Mouse (Mus musculus): ENCODE data around the gene Dbf4. TPM values are rescaled to one million over a fixed set of nuclear protein-coding genes. Genes with fewer than 3 reads are reported as not detected.

Gene Dbf4
- polyA plus RNA-seq, 3 experiments from 2014 or later = 7.2 to 31.0 (median 8.9) TPM

- no peak for ATAC-seq
These were observed 55.5 kb downstream of the Dbf4 start for GRCm38 (mm10) chr5:8366771-8367613.

DNA sequence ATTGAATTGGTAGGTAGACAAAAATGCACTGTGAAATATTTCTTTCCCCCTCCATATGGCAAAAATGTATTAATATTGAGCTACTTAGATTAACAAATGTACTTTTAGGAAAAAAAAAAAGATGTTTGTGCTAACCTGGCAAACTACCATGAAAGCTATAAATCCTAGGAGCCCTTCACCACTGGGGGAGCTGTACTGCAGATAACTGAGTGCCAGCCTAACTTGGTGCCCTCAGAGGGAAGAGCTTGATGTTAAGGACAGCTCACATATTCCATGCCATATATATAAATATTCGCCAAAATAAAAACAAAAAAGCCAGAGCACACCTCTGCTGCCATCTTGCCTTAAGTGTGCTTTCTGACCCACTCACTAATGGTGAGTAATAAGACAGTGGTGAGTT is 60.2 kb downstream of the Dbf4 start:
- ATAC-seq = no peak

GRCm38 (mm10) chr5:8357677-8358076 is 64.8 kb downstream of the Dbf4 start:
- no peak for ATAC-seq

DNA sequence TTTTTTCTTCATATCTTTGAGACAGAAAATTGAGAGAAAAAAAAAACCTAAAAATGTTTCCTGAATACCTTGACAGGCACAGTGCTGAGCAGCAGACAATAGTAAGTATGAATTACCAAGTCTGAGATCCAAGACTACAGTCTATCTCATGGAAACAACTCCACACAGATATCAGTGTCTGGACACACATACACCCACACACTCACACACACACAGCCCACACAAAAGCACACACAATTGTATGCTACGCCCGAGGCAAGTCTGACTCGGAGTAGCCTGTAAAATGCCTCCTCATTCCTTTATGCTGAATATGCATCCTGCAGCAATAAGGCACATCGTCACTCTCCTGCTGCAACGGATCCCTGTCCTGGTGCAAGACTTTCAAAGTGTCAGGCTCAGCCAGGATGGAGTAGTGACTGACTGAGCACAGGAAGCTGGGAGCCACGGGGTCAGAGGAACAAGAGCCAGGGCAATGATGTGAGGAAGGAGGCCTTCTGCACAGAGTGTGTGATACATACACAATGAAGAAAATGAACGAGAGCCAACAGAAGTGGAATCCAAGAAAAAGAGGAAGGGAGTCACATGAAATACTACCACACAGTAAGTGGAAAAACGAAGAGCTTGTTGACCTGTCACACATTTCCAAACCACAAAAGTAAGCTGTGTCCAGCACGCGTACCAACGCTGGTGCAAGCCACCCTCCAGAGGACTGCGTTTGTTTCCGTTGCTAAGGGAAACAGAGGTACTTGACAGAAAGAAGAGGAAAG is 65.4 kb downstream of the Dbf4 start:
- ATAC-seq = no peak

GRCm38 (mm10) chr5:8356326-8356725 is 66.2 kb downstream of the Dbf4 start:
- no peak for ATAC-seq

DNA sequence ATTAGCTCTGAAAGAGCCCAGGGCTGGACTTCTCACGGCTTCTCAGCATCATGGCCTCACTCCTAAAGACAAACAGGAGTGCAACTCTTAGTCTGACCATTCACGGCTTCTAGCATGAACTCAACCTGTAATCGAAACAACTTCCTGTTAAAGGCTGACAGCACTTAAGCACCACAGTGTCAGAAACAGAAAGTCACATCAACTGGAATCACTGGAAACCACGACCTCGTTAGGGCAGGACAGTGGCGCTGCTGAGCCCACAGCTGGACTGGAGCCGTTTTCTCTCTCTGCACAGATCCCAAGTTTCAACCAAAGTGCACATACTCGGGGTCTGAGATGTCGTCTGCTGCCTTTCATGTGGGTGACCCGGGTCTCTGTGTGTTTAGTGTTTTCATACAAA is 73.0 kb downstream of the Dbf4 start:
- no peak for ATAC-seq

Other genes starting within 250 kb of the Dbf4 start
- 1 to 10 TPM in 1 of 3 experiments, under 1 TPM in 2; 0.59 to 1.2 (median 0.67) TPM for gene Adam22, start 54.6 kb downstream of the Dbf4 start, polyA plus RNA-seq (2017; shearing (Covaris generic))
- 10 to 100 TPM; 20.7 to 26.7 (median 26.6) TPM for gene Slc25a40, start 134 bp upstream of the Dbf4 start, polyA plus RNA-seq (2017; shearing (Covaris generic))
- gene Rundc3b, start 200.2 kb upstream of the Dbf4 start, polyA plus RNA-seq (2017; shearing (Covaris generic)) = 1 to 10 TPM; 2.1 to 3.8 (median 2.9) TPM
- 10 to 100 TPM; 28.5 to 43.6 (median 33.0) TPM for gene Abcb1a, start 237.4 kb upstream of the Dbf4 start, polyA plus RNA-seq (2017; shearing (Covaris generic))

All from inflammation-experienced regulatory T-cells, adult 6 months (primary cell).